Mouse (Mus musculus) erythroid progenitor cell, adult 5-6 weeks (primary cell): Measurements from ENCODE around the gene Llgl2. TPM values are rescaled to one million over a fixed set of nuclear protein-coding genes. Genes with fewer than 3 reads are reported as not detected.
A peak's percentile ranks its signal among the peaks of the same experiment; 100 is the strongest.

Source experiments
- ATAC-seq: replicated peaks from 2 replicates; pipeline ENCODE4 v1.8.0; 2016; ENCODE audit warnings: moderate number of reproducible peaks, mild to moderate bottlenecking, moderate TSS enrichment, inconsistent platforms; ENCODE audit not compliant: poor library complexity, low FRiP score, severe bottlenecking
- total RNA-seq, 2 experiments: library from RNA; stranded (forward) in 1 of 2; stranded (reverse) in 1 of 2; fragments of 150-400 nt in 1 of 2; fragments of 186-747, 209-891 nt in 1 of 2; gene quantifications; 2 replicates each; pipeline versions ENCODE4 v1.2.3 to v1.2.4; 2015 to 2017; ENCODE audit warnings: low replicate concordance in 2 of 2

The Llgl2 gene
- total RNA-seq, 2 experiments from 2014 or later, result 1.7 to 1.8 TPM

GRCm38 (mm10) chr11:115899486-115900266, 75.8 kb downstream of the Llgl2 start, which contains the start of gene Smim5:
Smim5 (plus strand) TSS chr11:115899966.
- ATAC-seq, result peak; percentile 51

DNA sequence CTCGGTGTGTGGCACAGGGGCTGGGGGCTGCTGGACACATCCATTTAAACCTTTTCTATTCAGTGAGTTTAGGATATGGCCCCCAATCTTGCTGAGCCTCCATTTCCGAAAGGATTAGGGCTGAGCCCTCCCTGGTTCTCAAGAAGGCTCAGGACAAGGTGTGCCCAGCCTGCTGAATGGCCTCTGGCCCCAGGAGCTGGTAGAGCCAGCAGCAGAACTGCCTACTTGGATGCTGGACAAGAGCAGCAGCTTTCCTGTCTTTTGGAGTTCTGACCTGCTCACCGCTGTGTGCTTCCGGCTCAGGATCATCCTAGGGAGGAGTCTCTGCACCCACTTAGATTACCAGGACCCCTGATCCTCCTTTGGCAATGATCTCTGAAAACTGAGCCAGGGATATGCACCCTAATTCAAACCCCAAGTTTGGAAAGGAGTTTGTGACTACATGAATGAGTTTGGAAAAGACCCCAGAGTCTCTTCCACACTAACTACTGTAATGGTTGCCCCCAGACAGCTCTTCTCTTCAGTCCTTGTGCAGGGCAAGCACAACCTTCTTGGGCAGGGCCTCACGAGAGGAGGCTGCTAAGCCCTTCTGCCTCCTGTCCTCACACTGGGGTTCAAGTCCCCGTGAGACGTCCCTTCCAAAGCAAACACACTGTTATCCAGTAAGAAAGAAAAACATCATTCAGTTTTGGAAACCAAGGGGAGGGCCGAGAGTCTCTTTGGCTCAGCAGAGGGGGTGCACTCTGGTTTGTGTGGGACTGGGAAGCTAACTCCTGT, 76.9 kb downstream of the Llgl2 start:
- ATAC-seq, result 0 out of 2 replicates have a peak, but pooled peaks have one; percentile 2

- ATAC-seq, result peak; percentile 39
Observed at GRCm38 (mm10) chr11:115901338-115902161, 77.7 kb downstream of the Llgl2 start.

GRCm38 (mm10) chr11:115902177-115902576, 78.3 kb downstream of the Llgl2 start:
- ATAC-seq, result no peak

- ATAC-seq, result no peak
Observed at GRCm38 (mm10) chr11:115902831-115903230, 79.0 kb downstream of the Llgl2 start.

DNA sequence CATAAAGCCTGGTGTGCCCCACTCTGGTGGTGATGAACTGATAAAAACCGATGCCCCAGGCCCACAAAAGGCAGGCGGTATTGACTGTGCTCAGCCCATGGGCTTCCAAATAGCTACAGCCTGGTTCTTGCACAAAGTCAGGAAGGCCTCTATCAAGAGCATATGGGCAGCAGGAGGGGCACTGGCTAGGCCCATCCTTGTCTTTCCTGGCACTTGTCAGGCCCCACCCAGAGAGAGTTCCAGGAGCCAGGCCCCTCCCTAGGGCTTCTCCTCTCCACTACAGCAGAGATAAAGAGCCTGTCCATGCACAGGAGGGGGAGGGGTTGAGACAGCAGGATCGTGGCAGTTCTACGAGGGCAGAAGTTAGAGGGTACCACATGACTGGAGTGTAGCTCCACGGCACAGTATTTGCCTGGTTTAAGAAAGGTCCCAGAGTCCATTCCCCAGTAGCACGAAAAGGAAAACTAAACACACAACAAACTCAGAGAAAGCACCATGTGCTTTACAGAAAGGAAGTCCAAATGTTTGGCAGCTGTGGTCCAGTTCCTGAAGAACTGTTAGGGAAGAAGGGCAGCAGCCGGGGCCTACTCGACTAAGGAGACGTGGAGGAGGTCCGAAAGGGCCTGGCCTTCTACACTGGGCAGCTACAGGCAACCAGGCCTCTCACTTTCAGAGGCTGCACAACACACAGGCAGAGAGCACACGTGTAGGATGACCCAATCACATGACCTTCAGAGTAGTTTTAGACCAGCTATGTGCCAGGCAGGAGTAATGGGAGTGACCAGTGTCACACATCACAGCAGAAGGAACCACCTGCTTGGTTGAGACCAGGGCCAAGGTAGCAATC, 79.8 kb downstream of the Llgl2 start:
- peak; percentile 65 for ATAC-seq

GRCm38 (mm10) chr11:115904231-115904955, 80.5 kb downstream of the Llgl2 start:
- no peak for ATAC-seq

Other genes with a start within 250 kb of the Llgl2 start
- gene Mrps7, start 220.1 kb upstream of the Llgl2 start, total RNA-seq (2015; ENCODE audit: low replicate concordance), result 10.1 and 22.2 TPM in 2 replicates
- gene Mrps7, start 220.1 kb upstream of the Llgl2 start, total RNA-seq (2017; ENCODE audit: low replicate concordance), result 5.1 and 12.3 TPM in 2 replicates
- gene Gga3, start 220.0 kb upstream of the Llgl2 start, total RNA-seq (2015; ENCODE audit: low replicate concordance), result 18.0 and 20.9 TPM in 2 replicates
- gene Gga3, start 220.0 kb upstream of the Llgl2 start, total RNA-seq (2017; ENCODE audit: low replicate concordance), result 20.7 and 33.2 TPM in 2 replicates
- gene Mif4gd, start 211.1 kb upstream of the Llgl2 start, total RNA-seq (2015; ENCODE audit: low replicate concordance), result 62.3 and 66.7 TPM in 2 replicates
- 36.5 and 69.8 TPM in 2 replicates for gene Mif4gd, start 211.1 kb upstream of the Llgl2 start, total RNA-seq (2017; ENCODE audit: low replicate concordance)
- 3.2 and 7.1 TPM in 2 replicates for gene Slc25a19, start 195.8 kb upstream of the Llgl2 start, total RNA-seq (2015; ENCODE audit: low replicate concordance)
- gene Slc25a19, start 195.8 kb upstream of the Llgl2 start, total RNA-seq (2017; ENCODE audit: low replicate concordance), result 2.0 and 6.4 TPM in 2 replicates
- gene Grb2, start 115.5 kb upstream of the Llgl2 start, total RNA-seq (2015; ENCODE audit: low replicate concordance), result 36.8 and 49.5 TPM in 2 replicates
- gene Grb2, start 115.5 kb upstream of the Llgl2 start, total RNA-seq (2017; ENCODE audit: low replicate concordance), result 10.1 and 29.1 TPM in 2 replicates
- 32.1 and 36.9 TPM in 2 replicates for gene Tmem94, start 58.6 kb upstream of the Llgl2 start, total RNA-seq (2015; ENCODE audit: low replicate concordance)
- 35.2 and 35.3 TPM in 2 replicates for gene Tmem94, start 58.6 kb upstream of the Llgl2 start, total RNA-seq (2017; ENCODE audit: low replicate concordance)
- 6.7 and 13.0 TPM in 2 replicates for gene Caskin2, start 10.4 kb upstream of the Llgl2 start, total RNA-seq (2015; ENCODE audit: low replicate concordance)
- 5.6 and 6.0 TPM in 2 replicates for gene Caskin2, start 10.4 kb upstream of the Llgl2 start, total RNA-seq (2017; ENCODE audit: low replicate concordance)
- 4.0 and 12.6 TPM in 2 replicates for gene Tsen54, start 9.3 kb upstream of the Llgl2 start, total RNA-seq (2015; ENCODE audit: low replicate concordance)
- gene Tsen54, start 9.3 kb upstream of the Llgl2 start, total RNA-seq (2017; ENCODE audit: low replicate concordance), result 3.6 and 4.3 TPM in 2 replicates
- gene Myo15b, start 34.4 kb downstream of the Llgl2 start, total RNA-seq (2015; ENCODE audit: low replicate concordance), result not detected in 2 replicates
- not detected in 2 replicates for gene Myo15b, start 34.4 kb downstream of the Llgl2 start, total RNA-seq (2017; ENCODE audit: low replicate concordance)
- 37.7 and 44.7 TPM in 2 replicates for gene Smim5, start 75.9 kb downstream of the Llgl2 start, total RNA-seq (2015; ENCODE audit: low replicate concordance)
- gene Smim5, start 75.9 kb downstream of the Llgl2 start, total RNA-seq (2017; ENCODE audit: low replicate concordance), result 27.1 and 64.4 TPM in 2 replicates
- 4.3 and 15.1 TPM in 2 replicates for gene Smim6, start 88.0 kb downstream of the Llgl2 start, total RNA-seq (2015; ENCODE audit: low replicate concordance)
- gene Smim6, start 88.0 kb downstream of the Llgl2 start, total RNA-seq (2017; ENCODE audit: low replicate concordance), result 0.23 and 6.4 TPM in 2 replicates
- 16.6 and 17.6 TPM in 2 replicates for gene Sap30bp, start 109.2 kb downstream of the Llgl2 start, total RNA-seq (2015; ENCODE audit: low replicate concordance)
- 224 and 296 TPM in 2 replicates for gene Sap30bp, start 109.2 kb downstream of the Llgl2 start, total RNA-seq (2017; ENCODE audit: low replicate concordance)
- gene Recql5, start 109.4 kb downstream of the Llgl2 start, total RNA-seq (2015; ENCODE audit: low replicate concordance), result 16.3 and 17.7 TPM in 2 replicates
- 13.8 and 33.5 TPM in 2 replicates for gene Recql5, start 109.4 kb downstream of the Llgl2 start, total RNA-seq (2017; ENCODE audit: low replicate concordance)
- not detected in 2 replicates for gene Itgb4, start 150.7 kb downstream of the Llgl2 start, total RNA-seq (2015; ENCODE audit: low replicate concordance)
- not detected in 2 replicates for gene Itgb4, start 150.7 kb downstream of the Llgl2 start, total RNA-seq (2017; ENCODE audit: low replicate concordance)
- gene Galk1, start 188.7 kb downstream of the Llgl2 start, total RNA-seq (2015; ENCODE audit: low replicate concordance), result 3.4 TPM in 1 of 2 replicates, not detected in the other
- gene Galk1, start 188.7 kb downstream of the Llgl2 start, total RNA-seq (2017; ENCODE audit: low replicate concordance), result 1.3 and 5.1 TPM in 2 replicates
- gene H3f3b, start 203.9 kb downstream of the Llgl2 start, total RNA-seq (2015; ENCODE audit: low replicate concordance), result 711 and 715 TPM in 2 replicates
- 555 and 685 TPM in 2 replicates for gene H3f3b, start 203.9 kb downstream of the Llgl2 start, total RNA-seq (2017; ENCODE audit: low replicate concordance)
- 12.2 and 15.1 TPM in 2 replicates for gene Unk, start 206.3 kb downstream of the Llgl2 start, total RNA-seq (2015; ENCODE audit: low replicate concordance)
- 24.3 and 29.4 TPM in 2 replicates for gene Unk, start 206.3 kb downstream of the Llgl2 start, total RNA-seq (2017; ENCODE audit: low replicate concordance)